Mouse (Mus musculus) brown adipose tissue, adult 24 weeks (tissue): Measurements from ENCODE around the gene Cxcl10. TPM values are rescaled to one million over a fixed set of nuclear protein-coding genes. Genes with fewer than 3 reads are reported as not detected.

ENCODE experiments used
- H3K27ac ChIP-seq: fragments of 200-500 bp; replicated peaks from 2 replicates; pipeline ENCODE4 v1.5.1; 2012; ENCODE audit warnings: low read depth, mild to moderate bottlenecking, low read length
- H3K4me1 ChIP-seq: fragments of 200-500 bp; 2 replicates; pipeline ENCODE4 v1.6.1; 2012; ENCODE audit warnings: low read length, mixed read lengths; ENCODE audit not compliant: control insufficient read depth, insufficient read depth, insufficient read length
- H3K4me3 ChIP-seq: fragments of 200-500 bp; 2 replicates; pipeline ENCODE4 v1.5.1; 2012; ENCODE audit warnings: low read depth, mild to moderate bottlenecking, low read length, moderate library complexity; ENCODE audit not compliant: insufficient read depth
- polyA plus RNA-seq: library from polyadenylated mRNA; stranded (reverse); fragments of >200 nt; gene quantifications from 2 replicates; pipeline ENCODE4 v1.2.4, GENCODE M21; 2012; ENCODE audit not compliant: missing spikeins, insufficient read depth, insufficient read length

Cxcl10 gene
- polyA plus RNA-seq: 2.7 TPM in 1 of 2 replicates, not detected in the other

GRCm38 (mm10) chr5:92348794-92349413, at the start of gene Cxcl10:
Cxcl10 (minus strand) TSS chr5:92348889.
- H3K4me3 ChIP-seq: peak within 1 kb of the TSS; percentile 46
- H3K4me1 ChIP-seq: peaks cover 13% of the 10 kb centered on the region
- peak within 1 kb of the TSS; percentile 64 for H3K27ac ChIP-seq

- H3K4me1 ChIP-seq: no peaks in the 10 kb centered on the region
- H3K4me3 ChIP-seq: no peak overlapping the region
- H3K27ac ChIP-seq: no peak overlapping the region
These were observed 49.5 kb upstream of the Cxcl10 start for GRCm38 (mm10) chr5:92398153-92398552.

- H3K4me1 ChIP-seq: no peaks in the 10 kb centered on the region
- H3K4me3 ChIP-seq: no peak overlapping the region
- no peak overlapping the region for H3K27ac ChIP-seq
These were observed 47.8 kb upstream of the Cxcl10 start for GRCm38 (mm10) chr5:92396476-92396875.

GRCm38 (mm10) chr5:92395764-92396163, 47.1 kb upstream of the Cxcl10 start:
- Histone ChIP-seq H3K4me1 (no peaks in the 10 kb centered on the region), H3K27ac (no peak overlapping the region), H3K4me3 (no peak overlapping the region)

- H3K4me1 ChIP-seq: no peaks in the 10 kb centered on the region
- H3K27ac ChIP-seq: no peak overlapping the region
- no peak overlapping the region; the same call in 1 of the 2 replicates for H3K4me3 ChIP-seq
These were observed 45.2 kb upstream of the Cxcl10 start for GRCm38 (mm10) chr5:92393863-92394262.

GRCm38 (mm10) chr5:92392542-92392941, 43.9 kb upstream of the Cxcl10 start:
- no peaks in the 10 kb centered on the region for H3K4me1 ChIP-seq
- H3K27ac ChIP-seq: no peak overlapping the region
- peak overlapping the region; percentile 16 for H3K4me3 ChIP-seq

DNA sequence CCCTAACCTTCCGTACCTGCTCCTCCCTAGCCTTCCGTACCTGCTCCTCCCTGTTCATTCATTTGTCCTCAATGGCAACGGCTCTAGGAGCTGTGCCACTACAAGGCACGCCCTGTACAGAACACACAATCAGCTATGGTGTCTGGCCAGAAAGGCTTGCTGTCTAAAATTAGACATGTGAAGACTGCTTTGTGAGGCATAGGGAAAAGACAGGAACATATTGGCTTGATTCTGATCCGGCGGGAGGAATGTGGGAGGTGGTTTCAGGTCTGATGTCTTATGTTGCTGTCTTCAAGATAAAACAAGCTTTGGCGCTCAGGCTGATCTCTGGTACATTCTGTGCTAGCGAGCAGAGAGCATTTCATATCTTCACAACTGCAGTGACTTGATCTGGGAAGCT, 41.9 kb upstream of the Cxcl10 start:
- H3K4me3 ChIP-seq: no peak overlapping the region
- 0 out of 2 replicates have a peak overlapping the region, but pooled peaks have one; percentile 20 for H3K27ac ChIP-seq
- peaks cover 6% of the 10 kb centered on the region for H3K4me1 ChIP-seq

- Histone ChIP-seq H3K27ac (no peak overlapping the region), H3K4me3 (no peak overlapping the region), H3K4me1 (peaks cover 6% of the 10 kb centered on the region)
These were observed 41.3 kb upstream of the Cxcl10 start for GRCm38 (mm10) chr5:92389977-92390376.

DNA sequence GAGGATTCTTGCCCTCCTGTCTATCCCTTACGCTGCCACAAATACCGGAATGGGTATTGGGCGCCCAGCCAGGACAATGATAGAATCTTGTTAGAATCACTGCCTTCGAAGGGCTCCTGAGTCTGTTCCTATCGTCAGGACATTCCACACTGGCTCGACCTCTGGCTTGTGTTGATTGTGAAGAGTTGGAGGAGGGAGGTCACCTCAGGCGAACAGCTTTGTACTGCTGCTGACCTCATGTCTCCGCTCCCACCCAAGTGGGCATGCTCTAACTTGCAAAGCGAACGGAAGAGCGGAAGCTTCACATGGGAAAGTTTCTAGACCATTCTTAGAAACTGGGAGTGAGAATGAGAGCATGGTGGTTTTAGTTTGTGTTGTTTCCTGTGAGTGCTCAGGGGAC, 38.7 kb upstream of the Cxcl10 start:
- H3K4me3 ChIP-seq: peak overlapping the region; percentile 23
- H3K4me1 ChIP-seq: peaks cover 6% of the 10 kb centered on the region
- H3K27ac ChIP-seq: peak overlapping the region; percentile 85

DNA sequence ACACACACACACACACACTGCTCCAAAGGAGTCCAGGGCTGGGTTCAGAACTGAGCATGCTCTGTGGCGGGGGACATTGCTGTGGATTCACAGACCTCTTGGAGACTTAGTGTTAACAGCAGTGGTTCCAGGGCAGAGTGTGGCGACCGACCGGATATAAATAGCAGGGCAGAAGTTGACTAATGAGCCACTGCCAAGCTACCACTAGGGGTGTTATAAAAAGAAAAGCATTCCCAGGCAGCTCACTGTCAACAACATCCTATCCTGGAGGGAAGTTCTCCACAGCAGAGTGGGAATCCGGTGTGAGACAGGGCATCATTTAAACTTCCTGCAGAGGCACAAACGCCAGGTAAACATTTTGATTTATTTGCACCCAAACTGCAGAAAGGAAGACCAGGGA, 38.0 kb upstream of the Cxcl10 start:
- Histone ChIP-seq H3K4me3 (no peak overlapping the region), H3K4me1 (peaks cover 6% of the 10 kb centered on the region), H3K27ac (peak overlapping the region; percentile 41; the same call in 1 of the 2 replicates)

DNA sequence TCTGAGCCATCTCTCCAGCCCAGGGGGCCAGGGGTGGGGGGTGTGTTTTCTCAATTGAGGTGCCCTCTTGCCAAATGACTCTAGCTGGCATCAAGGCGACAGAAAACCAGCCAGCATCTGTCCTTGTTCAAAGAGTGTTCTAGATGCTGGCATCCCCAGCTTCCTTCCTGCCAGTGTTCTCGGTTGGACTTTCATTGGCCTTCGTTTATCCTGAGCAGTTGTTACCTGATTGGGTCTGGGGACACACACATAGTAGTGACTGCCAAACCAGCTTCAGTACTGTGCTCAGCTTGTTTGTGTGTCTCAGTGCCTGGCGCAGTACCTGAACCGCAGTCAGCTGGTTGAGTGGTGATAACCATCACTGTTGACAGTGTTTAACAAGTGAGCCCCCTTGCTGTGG, 37.4 kb upstream of the Cxcl10 start:
- H3K4me3 ChIP-seq: no peak overlapping the region
- peaks cover 6% of the 10 kb centered on the region for H3K4me1 ChIP-seq
- H3K27ac ChIP-seq: 0 out of 2 replicates have a peak overlapping the region, but pooled peaks have one; percentile 18

- no peak overlapping the region for H3K27ac ChIP-seq
- no peak overlapping the region for H3K4me3 ChIP-seq
These were observed 36.2 kb upstream of the Cxcl10 start for GRCm38 (mm10) chr5:92384855-92385254.

DNA sequence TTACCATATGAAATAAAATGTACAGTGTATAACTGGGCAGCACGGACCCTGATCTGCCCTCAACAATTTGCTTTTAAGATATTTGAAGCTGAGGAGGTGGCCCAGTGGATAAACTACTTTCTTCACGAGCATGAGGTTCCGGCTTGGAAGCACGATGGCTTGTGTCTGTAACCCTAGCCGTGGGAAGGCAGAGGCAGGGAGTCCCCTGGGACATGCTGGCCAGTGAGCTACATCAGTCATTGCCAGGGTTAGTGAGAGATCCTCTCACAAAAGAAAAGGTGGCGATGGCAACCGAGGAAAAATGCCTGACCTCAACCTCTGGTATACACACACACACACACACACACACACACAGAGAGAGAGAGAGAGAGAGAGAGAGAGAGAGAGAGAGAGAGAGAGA, 35.1 kb upstream of the Cxcl10 start:
- Histone ChIP-seq H3K4me3 (no peak overlapping the region), H3K4me1 (peaks cover 6% of the 10 kb centered on the region), H3K27ac (no peak overlapping the region)

More at GRCm38 (mm10) chr5:92384855-92385254, 36.2 kb upstream of the Cxcl10 start:
- peaks cover 6% of the 10 kb centered on the region for H3K4me1 ChIP-seq

DNA sequence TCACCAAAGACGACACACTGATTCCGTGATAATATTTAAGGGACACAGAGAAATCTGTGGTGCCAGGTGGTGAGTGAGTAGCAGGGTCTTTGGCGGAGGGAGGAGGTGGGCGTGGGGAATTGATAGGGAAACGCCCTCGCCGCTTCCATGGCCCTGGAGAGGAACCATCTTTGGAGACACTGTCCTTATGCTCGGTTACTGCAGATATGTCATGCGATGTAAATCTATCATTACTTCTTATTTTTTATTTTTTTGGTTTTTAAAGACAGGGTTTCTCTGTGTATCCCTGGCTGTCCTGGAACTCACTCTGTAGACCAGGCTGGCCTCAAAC, 33.6 kb upstream of the Cxcl10 start:
- Histone ChIP-seq H3K4me1 (peaks cover 6% of the 10 kb centered on the region), H3K4me3 (no peak overlapping the region), H3K27ac (no peak overlapping the region)

DNA sequence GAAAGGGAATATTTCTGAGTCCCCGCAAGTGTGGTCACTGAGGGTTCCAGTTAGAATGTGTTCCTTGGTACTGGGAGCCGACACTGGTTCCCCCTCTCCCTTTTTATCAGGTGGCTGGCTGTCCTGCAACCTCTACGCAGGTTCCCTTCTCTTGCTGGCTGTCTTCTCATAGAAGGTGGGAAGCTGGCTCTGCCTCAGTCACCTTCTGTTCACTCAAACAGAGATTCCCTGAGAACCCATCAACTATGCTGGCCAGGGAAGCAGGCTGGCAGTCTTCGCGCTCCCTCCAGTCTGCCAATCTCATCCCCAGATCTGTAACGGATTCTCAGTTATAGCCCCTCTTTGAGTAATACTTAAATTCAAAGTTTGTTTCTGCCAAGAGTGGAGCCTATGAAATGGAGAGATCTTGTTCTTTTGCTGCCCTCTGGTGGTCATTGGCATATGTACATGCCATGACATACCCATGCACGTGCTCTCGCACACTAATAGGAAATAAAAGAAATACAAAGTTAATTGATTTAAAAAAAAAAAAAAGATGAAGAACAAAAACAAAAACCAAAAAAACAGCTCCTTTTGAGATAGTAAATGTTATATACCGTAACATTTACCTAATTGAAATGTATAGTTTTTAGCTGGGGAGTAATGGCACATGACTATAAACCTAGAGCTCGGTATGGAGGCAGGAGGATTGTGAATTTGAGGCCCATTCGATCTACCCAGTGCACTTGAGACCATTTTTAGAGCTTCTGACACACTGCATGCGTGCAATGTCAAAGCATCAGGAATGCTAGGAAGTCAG, 33.1 kb upstream of the Cxcl10 start:
- H3K4me1 ChIP-seq: peaks cover 6% of the 10 kb centered on the region
- no peak overlapping the region for H3K4me3 ChIP-seq
- 0 out of 2 replicates have a peak overlapping the region, but pooled peaks have one; percentile 24 for H3K27ac ChIP-seq
